Mouse (Mus musculus): ENCODE results near the gene Med1.

GRCm38 (mm10) chr11:98201791-98202640, 8.9 kb upstream of the Med1 start:
- no peak for TF ChIP-seq CTCF (IDR thresholded peaks at IDR 0.05; ENCODE audit: low read depth)
- no peak for TF ChIP-seq EP300 (IDR thresholded peaks at IDR 0.05; ENCODE audit: low read depth)

All from liver, postnatal 0 days (tissue).